Mouse (Mus musculus) small intestine, adult 2 months (tissue): ENCODE measurements around the gene Pmepa1.

Experiments used
- CTCF ChIP-seq: fragments of 200-500 bp; IDR thresholded peaks from 2 replicates; pipeline ENCODE4 v1.5.1; 2012; ENCODE audit warnings: low read depth, mild to moderate bottlenecking, control low read depth, inconsistent platforms, low read length, moderate library complexity, mixed read lengths; ENCODE audit not compliant: insufficient replicate concordance, insufficient read length; ENCODE audit errors: extremely low read depth
- POLR2A ChIP-seq: fragments of 200-500 bp; IDR thresholded peaks from 2 replicates; pipeline ENCODE4 v1.6.1; 2012; ENCODE audit warnings: low read depth, mild to moderate bottlenecking, control low read depth, inconsistent platforms, low read length, moderate library complexity

DNA sequence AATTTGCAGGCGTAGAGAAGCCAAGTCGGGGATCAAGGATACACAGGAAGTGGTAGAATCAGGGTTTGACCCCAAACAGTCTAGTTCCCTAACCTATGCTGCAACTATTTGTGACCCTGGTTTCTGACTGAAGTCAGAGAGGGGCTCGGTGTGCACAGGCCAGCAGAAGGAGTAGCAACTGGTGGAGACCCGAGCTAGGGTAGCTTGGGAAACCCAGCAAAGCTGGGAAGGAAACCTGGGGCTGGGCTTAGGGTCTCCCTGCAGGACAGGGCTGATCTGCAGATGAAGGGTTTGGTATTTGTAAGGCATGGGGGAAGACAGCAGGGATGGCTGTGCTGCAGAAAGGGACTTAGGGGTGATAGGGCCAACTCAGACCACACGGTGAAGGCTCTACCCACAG lies 98.9 kb downstream of the Pmepa1 start:
- no peak for TF ChIP-seq CTCF
- TF ChIP-seq POLR2A, result no peak
